Mouse (Mus musculus): ENCODE results near the gene Riiad1. TPM values are rescaled to one million over a fixed set of nuclear protein-coding genes. Genes with fewer than 3 reads are reported as not detected.

Riiad1 gene
- total and polyA plus RNA-seq, 3 experiments, result 0.64 TPM; not detected in 2

DNA sequence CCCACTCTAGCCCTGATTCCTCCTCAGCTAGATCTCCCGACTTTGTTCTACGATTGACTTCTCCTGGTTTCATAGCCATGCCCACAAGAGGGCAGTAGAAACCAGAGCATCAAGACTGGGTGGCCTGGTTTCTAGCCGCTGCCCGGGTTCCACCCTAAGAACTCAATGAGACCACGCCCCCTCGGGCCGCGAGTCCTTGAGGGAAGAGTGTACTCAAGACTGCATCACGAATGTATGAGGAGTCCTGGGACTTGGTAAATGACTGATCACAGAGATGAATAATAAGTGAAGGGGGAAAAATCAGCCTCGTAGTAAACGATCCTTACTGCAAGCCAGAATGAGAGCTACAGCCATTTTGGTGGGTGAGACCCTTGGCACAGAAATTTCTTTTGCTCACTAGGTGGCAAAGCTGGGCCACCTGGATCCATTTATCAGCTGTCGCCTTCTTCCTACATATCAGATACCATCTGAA lies 23.6 kb downstream of the Riiad1 start (continued):
- TF ChIP-seq MXI1 (IDR thresholded peaks at IDR 0.05; ENCODE audit: low read depth, low read length) (peak; percentile 66; the same call in 1 of the 2 replicates), ZMIZ1 (IDR thresholded peaks at IDR 0.05; ENCODE audit: low read depth, low read length) (peak; percentile 58; the same call in 1 of the 2 replicates), RAD21 (IDR thresholded peaks at IDR 0.05; ENCODE audit: low read depth, low read length) (no peak; the same call in none of the 2 replicates), EP300 (IDR thresholded peaks at IDR 0.05; ENCODE audit: low read depth in 1 of 2, low read length in 2 of 2) (peak in 1 of 2 experiments; percentile 42; a peak in 1 of 4 replicates), ZC3H11A (IDR thresholded peaks at IDR 0.05; ENCODE audit: low read depth, low read length) (peak; percentile 99), MAZ (IDR thresholded peaks at IDR 0.05; ENCODE audit: low read depth, low read length) (peak; percentile 86; the same call in 1 of the 2 replicates), CTCF (IDR thresholded peaks at IDR 0.05 in 2 of 3, conservative IDR thresholded peaks at IDR 0.05 in 1 of 3; ENCODE audit: control insufficient read depth in 1 of 3, insufficient read depth in 1 of 3, low read depth in 2 of 3, low read length in 3 of 3, poor library complexity in 1 of 3, severe bottlenecking in 1 of 3) (peak; percentile 80 to 99 (median 95)), ZNF384 (IDR thresholded peaks at IDR 0.05; ENCODE audit: low read depth, low read length) (peak; percentile 42; the same call in 1 of the 2 replicates), MAX (IDR thresholded peaks at IDR 0.05; ENCODE audit: low read length) (0 out of 2 replicates have a peak, but pooled peaks have one; percentile 9), MEF2A (IDR thresholded peaks at IDR 0.05; ENCODE audit: extremely low read depth, insufficient replicate concordance, low read depth, low read length, poor library complexity, severe bottlenecking) (no peak), MYB (IDR thresholded peaks at IDR 0.05; ENCODE audit: low read depth, low read length) (no peak)

DNA sequence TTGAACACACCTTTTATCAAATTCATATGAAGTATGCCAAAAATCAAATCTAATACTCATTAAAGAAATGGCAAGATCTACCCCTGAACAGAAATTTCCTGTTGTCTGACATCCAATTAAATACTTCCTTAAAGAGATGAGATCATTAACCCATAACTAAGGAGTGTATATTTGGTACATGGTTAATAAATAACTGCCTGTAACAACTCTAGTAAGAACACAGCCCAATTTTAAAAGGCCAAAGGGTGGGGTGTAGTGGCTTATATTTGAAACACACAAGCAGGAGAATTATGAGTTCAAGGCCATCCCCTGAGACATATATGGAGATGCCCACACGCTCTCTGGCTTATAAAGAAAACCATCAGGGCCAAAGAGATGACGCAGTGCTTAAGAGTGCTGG lies 30.8 kb downstream of the Riiad1 start:
- Histone ChIP-seq H3K27me3 (ENCODE audit: control insufficient read depth in 1 of 2, insufficient read depth in 2 of 2, low read length in 2 of 2) (no peaks in the 10 kb centered on the region), H3K4me1 (ENCODE audit: control insufficient read depth in 1 of 2, insufficient read depth in 2 of 2, low read length in 2 of 2) (peaks cover 0 to 3% of the 10 kb centered on the region in 2 experiments; a peak in 2 of 4 replicates), H3K9ac (ENCODE audit: control insufficient read depth, low read depth, low read length, poor library complexity, severe bottlenecking) (no peak overlapping the region), H3K27ac (ENCODE audit: control insufficient read depth, low read depth, low read length) (no peak overlapping the region), H3K9me3 (replicated peaks; ENCODE audit: insufficient read depth, low read length) (no peaks in the 10 kb centered on the region), H3K79me2 (ENCODE audit: control insufficient read depth, insufficient read depth, low read length, poor library complexity) (peaks cover 1% of the 10 kb centered on the region; the same call in 1 of the 2 replicates), H3K36me3 (ENCODE audit: control insufficient read depth in 1 of 2, insufficient read depth in 2 of 2, low read length in 2 of 2) (peaks cover 4 to 21% of the 10 kb centered on the region in 2 experiments), H3K4me3 (ENCODE audit: control insufficient read depth in 1 of 2, insufficient read depth in 1 of 2, low read depth in 2 of 2, low read length in 2 of 2) (no peak overlapping the region)
- DNase-seq (ENCODE audit: low read depth, low spot score), result no peak
- TF ChIP-seq USF2 (IDR thresholded peaks at IDR 0.05; ENCODE audit: borderline replicate concordance in 1 of 2, insufficient read depth in 1 of 2, low read depth in 1 of 2, low read length in 2 of 2), result no peak
- TF ChIP-seq ELF1 (IDR thresholded peaks at IDR 0.05; ENCODE audit: low read depth, low read length), result no peak
- TF ChIP-seq POLR2AphosphoS2 (IDR thresholded peaks at IDR 0.05; ENCODE audit: low read length), result no peak
- TF ChIP-seq ETS1 (IDR thresholded peaks at IDR 0.05; ENCODE audit: low read depth, low read length), result no peak
- TF ChIP-seq POLR2A (IDR thresholded peaks at IDR 0.05; ENCODE audit: control insufficient read depth in 1 of 2, insufficient read depth in 1 of 2, low read depth in 1 of 2, low read length in 2 of 2, poor library complexity in 1 of 2), result 0 out of 4 replicates have a peak, but pooled peaks of 1 of the 2 experiments have one; percentile 27

DNA sequence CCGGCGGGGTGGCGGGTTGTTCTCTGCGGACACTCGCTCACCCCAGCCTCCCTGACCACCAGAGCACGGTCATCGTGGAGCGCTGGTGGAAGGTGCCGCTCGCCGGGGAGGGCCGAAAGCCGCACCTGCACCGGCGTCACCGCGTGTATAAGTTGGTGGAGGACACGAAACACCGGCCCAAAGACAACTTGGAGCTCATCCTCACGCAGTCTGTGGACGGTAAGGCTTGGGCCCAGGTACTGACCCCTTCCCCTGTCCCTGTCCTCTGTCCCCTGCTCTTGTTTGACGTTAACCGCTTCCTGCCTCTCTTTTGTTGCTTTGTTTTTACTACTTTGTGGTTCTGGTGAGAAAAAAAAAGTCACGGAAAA lies 36.6 kb downstream of the Riiad1 start, which contains the start of gene Oaz3:
Gene Oaz3, minus strand, starts transcription at position 319 of the 368 bp plus-strand sequence.
- H3K9ac ChIP-seq (ENCODE audit: control insufficient read depth, low read depth, low read length, poor library complexity, severe bottlenecking), result peak within 1 kb of the TSS; percentile 84
- H3K36me3 ChIP-seq (ENCODE audit: control insufficient read depth in 1 of 2, insufficient read depth in 2 of 2, low read length in 2 of 2), result peaks cover 11 to 18% of the 10 kb centered on the region in 2 experiments
- peaks cover 0 to 8% of the 10 kb centered on the region in 2 experiments; a peak in 2 of 4 replicates for H3K4me1 ChIP-seq (ENCODE audit: control insufficient read depth in 1 of 2, insufficient read depth in 2 of 2, low read length in 2 of 2)
- H3K79me2 ChIP-seq (ENCODE audit: control insufficient read depth, insufficient read depth, low read length, poor library complexity), result peaks cover 13% of the 10 kb centered on the region
- H3K27ac ChIP-seq (ENCODE audit: control insufficient read depth, low read depth, low read length), result peak within 1 kb of the TSS; percentile 46
- no peak for DNase-seq (ENCODE audit: low read depth, low spot score)
- peaks cover 1 to 5% of the 10 kb centered on the region in 2 experiments; a peak in 2 of 4 replicates for H3K27me3 ChIP-seq (ENCODE audit: control insufficient read depth in 1 of 2, insufficient read depth in 2 of 2, low read length in 2 of 2)
- peak within 1 kb of the TSS; percentile 76 to 93 for H3K4me3 ChIP-seq (ENCODE audit: control insufficient read depth in 1 of 2, insufficient read depth in 1 of 2, low read depth in 2 of 2, low read length in 2 of 2)
- no peaks in the 10 kb centered on the region for H3K9me3 ChIP-seq (replicated peaks; ENCODE audit: insufficient read depth, low read length)
- TF ChIP-seq MYC (IDR thresholded peaks at IDR 0.05; ENCODE audit: low read depth, low read length) (0 out of 2 replicates have a peak, but pooled peaks have one; percentile 6), KAT2A (conservative IDR thresholded peaks at IDR 0.05; ENCODE audit: low read depth, low read length) (no peak)
